Mouse (Mus musculus) layer of hippocampus, postnatal 10 days (tissue): ENCODE data around the gene Rfx7. TPM values are rescaled to one million over a fixed set of nuclear protein-coding genes. Genes with fewer than 3 reads are reported as not detected.
"Not testable (repeated sequence)": the region's sequence is repeated elsewhere in the genome, so short reads cannot be mapped to it uniquely, and the experiment has no call there.

Experiments used
- DNase-seq, 2 experiments: peaks; one replicate each; pipeline ENCODE4 v3.0.0; 2021; ENCODE audit warnings: low spot score in 2 of 2
- microRNA-seq, 2 experiments: library from miRNA; unstranded; fragments of <30 nt; microRNA quantifications; one replicate each; pipeline ENCODE4 v1.2.0; 2021
- total RNA-seq, 2 experiments: library from RNA; stranded (reverse); gene quantifications; 2 replicates each; pipeline ENCODE4 v1.2.3; 2021

The Rfx7 gene
- total RNA-seq, 2 experiments from 2014 or later: 33.8 to 34.3 TPM

DNA sequence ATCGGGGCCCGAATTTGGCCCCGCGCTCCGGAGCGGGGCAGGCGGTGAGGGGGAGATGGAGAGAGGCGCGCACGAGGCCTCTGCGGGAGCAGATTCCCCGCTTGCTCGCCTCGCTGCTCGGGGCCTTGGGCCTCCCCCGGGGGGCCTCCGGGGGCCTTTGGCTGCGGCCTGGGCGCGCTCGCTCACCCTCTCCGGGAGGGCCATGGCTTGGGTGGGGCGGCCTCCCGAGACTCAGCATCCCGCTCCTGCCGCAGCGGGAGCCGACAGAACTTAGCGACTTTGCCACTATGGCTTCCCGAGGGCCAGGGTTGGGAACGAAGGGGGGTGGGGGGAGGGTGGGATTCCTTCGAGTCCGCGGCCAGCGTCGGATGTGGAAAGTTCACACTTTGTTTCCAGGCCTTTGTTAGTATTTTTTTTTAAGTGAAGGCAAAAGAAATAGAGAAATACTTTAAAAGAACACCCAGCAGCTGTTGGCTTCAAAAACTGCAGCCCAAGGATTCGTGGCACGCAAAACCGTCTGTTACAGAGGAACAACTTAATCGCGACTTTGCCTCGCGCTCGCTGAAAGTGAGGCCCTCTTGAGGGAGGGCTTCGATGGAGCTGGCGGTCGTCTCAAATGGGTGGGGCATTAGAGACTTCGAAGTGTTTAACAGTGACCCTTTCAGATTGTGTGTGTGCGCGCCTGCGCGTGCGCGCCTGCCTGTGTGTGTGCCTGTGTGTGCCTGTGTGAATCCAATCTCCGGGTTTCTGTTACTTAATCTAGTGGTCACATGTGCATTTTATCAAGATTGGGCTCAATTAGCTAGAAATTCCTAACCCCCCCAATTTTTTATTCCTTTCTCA is 130.9 kb downstream of the Rfx7 start:
- DNase-seq: peak; percentile 71 to 77

DNA sequence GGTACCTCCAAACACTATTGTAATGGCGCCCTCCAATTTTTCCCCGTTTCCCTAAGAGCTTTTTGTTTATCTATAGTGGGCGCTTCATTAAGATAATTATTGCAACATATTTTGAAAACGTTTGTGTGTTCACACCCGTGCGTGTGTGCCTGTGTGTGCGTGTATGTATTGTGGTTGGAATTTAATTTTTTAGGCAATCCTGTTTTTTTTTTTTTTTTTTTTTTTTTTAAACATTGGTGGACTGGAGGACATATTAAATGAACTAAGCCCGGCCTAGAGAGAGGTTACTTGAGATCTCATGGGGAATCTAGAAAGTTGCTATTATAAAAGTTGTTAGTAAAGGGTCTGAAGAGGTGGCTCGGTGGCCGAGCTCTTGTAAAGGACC is 131.5 kb downstream of the Rfx7 start:
- no peak for DNase-seq

DNA sequence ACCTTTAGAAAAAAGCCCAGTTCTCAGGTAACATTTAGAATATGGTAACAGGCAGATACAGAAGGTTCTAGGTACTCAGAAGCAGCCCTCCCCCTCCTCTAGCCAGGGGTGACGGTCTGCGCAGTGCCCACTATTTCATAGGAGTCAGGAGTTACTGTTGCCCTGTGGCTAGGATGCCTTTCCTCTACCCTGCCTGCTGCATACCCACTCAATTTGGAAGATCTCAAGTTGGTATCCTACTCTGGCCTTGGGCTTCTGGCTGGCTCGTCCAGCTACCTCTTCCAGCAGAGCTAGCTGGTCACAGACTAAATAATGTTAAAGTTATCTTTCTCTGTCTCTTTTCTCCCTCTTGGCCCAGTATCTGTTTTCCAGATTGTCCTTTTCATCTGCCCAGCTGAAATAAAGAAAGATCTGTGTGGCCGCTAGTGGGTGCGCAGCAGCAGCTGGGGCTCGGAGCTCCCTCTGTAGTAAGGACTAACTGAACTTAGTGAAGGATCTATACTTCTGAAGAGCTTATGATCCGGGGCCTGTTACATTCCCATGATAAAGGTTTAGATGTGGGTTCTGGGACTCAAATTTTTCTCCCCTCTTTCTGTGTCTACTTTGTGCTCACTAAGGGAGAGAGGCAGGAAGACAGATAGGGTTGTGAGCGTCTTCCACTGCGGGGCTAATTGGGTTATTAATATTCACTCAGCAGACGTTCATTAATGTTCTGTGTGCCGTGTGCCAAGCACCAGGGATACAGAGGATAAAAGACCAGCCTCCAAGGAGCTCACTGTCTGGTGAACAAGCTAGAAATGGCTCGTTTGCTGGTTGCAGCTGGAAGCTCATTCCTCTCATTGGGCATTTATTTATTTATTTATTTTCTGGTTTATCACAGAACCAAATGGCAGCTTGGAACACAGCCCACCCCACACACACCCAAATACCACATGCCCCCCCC is 132.6 kb downstream of the Rfx7 start:
- peak in 1 of 2 experiments; percentile 32 for DNase-seq

DNA sequence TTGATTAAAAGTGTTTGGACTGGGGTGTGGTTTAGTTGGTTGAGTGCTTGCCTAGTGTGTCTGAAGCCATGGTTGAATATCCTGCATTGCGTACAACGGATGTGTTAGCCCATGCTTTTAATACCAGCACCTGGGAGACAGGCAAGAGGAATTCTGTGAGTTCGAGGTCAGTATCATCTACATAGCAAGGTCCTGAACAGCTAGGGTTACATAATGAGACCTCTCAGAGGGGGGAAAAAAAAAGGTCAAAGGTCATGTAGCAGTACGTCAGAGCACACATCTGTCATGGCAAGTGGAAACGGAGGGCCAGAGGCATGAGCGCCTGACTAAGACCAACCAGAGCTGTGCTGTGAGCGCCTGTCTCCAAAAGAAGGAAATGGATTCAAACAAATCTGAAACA is 133.5 kb downstream of the Rfx7 start:
- DNase-seq: no peak

DNA sequence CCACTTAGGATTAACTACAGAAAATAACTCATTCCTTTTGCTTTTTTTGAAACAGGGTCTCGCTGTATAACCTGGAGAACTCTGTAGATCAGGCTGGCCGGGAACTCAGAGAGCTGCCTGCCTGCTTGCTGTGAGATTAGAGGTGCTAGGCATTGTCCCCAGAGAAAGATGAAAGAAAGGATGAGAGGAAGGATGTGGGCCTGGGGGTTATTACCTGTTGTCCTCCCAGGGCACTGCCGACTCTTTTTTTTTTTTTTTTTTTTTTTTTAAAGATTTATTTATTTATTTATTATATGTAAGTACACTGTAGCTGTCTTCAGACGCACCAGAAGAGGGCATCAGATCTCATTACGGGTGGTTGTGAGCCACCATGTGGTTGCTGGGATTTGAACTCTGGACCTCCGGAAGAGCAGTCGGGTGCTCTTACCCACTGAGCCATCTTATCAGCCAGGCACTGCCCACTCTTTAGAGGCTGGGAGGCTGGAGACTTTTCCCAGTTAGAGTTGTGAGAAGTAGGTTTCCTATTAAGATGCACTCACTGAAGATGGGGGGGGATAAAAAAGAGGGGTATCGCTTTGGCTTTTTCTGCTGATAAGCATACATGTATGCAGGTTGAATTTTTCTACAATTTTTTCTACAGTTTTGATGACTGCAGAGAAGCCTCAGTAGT is 134.4 kb downstream of the Rfx7 start:
- not testable (repeated sequence) for DNase-seq

DNA sequence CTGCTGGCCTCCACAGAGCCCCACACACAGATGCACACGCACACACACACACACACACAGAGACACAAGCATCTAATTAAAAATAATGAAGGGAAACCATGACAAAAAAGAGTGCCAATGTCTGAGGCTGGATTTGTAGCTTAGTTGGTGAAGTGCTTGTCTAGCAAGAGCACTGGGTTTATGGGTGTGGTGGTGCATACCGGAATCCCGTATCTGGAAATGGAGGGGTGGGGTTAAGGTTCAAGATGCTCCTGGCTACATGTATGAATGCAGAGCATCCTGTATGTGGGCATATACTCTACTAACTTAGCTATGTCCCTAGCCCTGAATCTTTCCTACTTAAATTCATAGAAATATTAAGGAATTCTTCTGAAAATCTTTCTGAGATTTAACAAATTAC is 135.1 kb downstream of the Rfx7 start:
- no peak for DNase-seq

DNA sequence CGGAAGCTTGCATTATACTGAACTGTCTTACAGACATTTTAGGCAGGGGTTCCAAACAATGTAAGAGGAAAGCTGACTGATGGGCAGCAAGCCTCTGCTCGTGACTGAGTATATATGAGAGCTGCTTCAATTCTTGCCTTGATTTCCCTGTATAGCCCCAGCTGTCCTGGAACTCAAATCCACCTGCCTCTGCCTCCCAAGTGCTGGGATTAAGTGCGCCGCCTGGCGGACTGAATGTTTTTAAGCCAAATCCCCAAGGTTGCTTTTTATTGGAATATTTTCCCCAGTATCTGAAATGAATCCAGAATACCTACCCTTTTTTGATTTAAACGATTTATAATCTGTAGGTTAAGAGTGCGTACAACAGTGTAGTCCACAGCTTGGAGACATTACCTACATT is 137.3 kb downstream of the Rfx7 start:
- no peak for DNase-seq

DNA sequence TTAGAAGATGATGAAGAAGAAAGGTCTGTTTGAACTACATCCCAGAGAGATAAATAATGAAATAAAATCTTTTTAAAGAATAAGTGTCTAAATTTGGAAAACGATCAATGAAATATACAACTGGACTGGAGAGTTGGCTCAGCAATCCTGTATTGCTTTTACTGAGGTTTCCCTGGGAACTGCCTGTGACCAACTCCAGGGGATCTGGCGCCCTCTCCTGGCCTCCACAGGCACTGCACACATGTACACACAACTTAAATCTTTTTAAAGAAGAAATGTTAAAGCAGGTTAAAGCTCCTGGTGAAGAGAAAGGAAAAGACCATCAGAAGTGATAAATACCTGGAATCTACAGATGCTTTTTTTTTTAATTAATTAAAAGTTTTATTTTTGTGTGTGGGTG is 140.3 kb downstream of the Rfx7 start:
- peak; percentile 83 to 88 for DNase-seq

Small RNA genes within 50 kb of the gene (microRNA-seq; reads per million reads assigned to microRNA genes)
- gene Gm28010: 0 reads per million in 2 experiments

Other genes starting within 250 kb of the Rfx7 start
- gene Mns1, start 94.2 kb upstream of the Rfx7 start, total RNA-seq: 1 to 10 TPM; 2.9 TPM
- gene Tex9, start 40.0 kb upstream of the Rfx7 start, total RNA-seq: 10 to 100 TPM; 11.2 to 13.1 TPM
- gene Nedd4, start 130.1 kb downstream of the Rfx7 start, total RNA-seq: 100 to 1,000 TPM; 342 to 359 TPM